Mouse (Mus musculus) limb, embryonic 14.5 days (tissue): ENCODE results near the gene Dbx1. TPM values are rescaled to one million over a fixed set of nuclear protein-coding genes. Genes with fewer than 3 reads are reported as not detected.

ENCODE experiments used
- ATAC-seq: fragments of 200-750 bp; cut with Nextera tagmentation; 2 replicates; pipeline ENCODE4 v1.8.0; 2017; ENCODE audit warnings: low read depth, moderate number of reproducible peaks, moderate TSS enrichment; ENCODE audit not compliant: low FRiP score
- DNase-seq: peaks from one replicate; pipeline ENCODE4 v3.0.0-alpha.2; 2015; ENCODE audit warnings: low spot score
- H3K27ac ChIP-seq: fragments of 300-500 bp; sonication (generic); replicated peaks from 2 replicates; pipeline ENCODE4 v1.5.1; 2014; ENCODE audit warnings: low read depth, mild to moderate bottlenecking, low read length, moderate library complexity, mixed read lengths
- H3K27me3 ChIP-seq: fragments of 300-500 bp; sonication (generic); 2 replicates; pipeline ENCODE4 v1.6.1; 2014; ENCODE audit warnings: low read length, mixed read lengths; ENCODE audit not compliant: control insufficient read depth, insufficient read depth
- H3K36me3 ChIP-seq: fragments of 300-500 bp; sonication (generic); 2 replicates; pipeline ENCODE4 v1.6.1; 2014; ENCODE audit warnings: mild to moderate bottlenecking, low read length, moderate library complexity, mixed read lengths; ENCODE audit not compliant: control insufficient read depth, insufficient read depth
- H3K4me1 ChIP-seq: fragments of 300-500 bp; sonication (generic); 2 replicates; pipeline ENCODE4 v1.6.1; 2014; ENCODE audit warnings: antibody characterized with exemption, low read length, mixed read lengths; ENCODE audit not compliant: control insufficient read depth, insufficient read depth
- H3K4me2 ChIP-seq: fragments of 300-500 bp; sonication (generic); replicated peaks from 2 replicates; pipeline ENCODE4 v1.6.1; 2014; ENCODE audit warnings: low read depth, mild to moderate bottlenecking, low read length, moderate library complexity; ENCODE audit not compliant: severe bottlenecking
- H3K4me3 ChIP-seq: fragments of 300-500 bp; sonication (generic); replicated peaks from 2 replicates; pipeline ENCODE4 v1.5.1; 2014; ENCODE audit warnings: low read length
- H3K9ac ChIP-seq: fragments of 300-500 bp; sonication (generic); 2 replicates; pipeline ENCODE4 v1.6.1; 2014; ENCODE audit warnings: mild to moderate bottlenecking, low read depth, low read length, moderate library complexity; ENCODE audit not compliant: severe bottlenecking
- H3K9me3 ChIP-seq: fragments of 300-500 bp; sonication (generic); 2 replicates; pipeline ENCODE4 v1.6.1; 2016; ENCODE audit warnings: low read length; ENCODE audit not compliant: control insufficient read depth
- POLR2A ChIP-seq: fragments of 200-500 bp; IDR thresholded peaks from 2 replicates; pipeline ENCODE4 v1.8.0; 2012; ENCODE audit warnings: inconsistent platforms, mild to moderate bottlenecking, moderate library complexity, borderline replicate concordance; ENCODE audit not compliant: insufficient read depth, insufficient read length; ENCODE audit errors: extremely low read depth
- WGBS: fragments of 180-500 bp; shearing (Covaris S2); extraction: QIAGEN DNeasy Blood & Tissue Kit; methylation state at CpG from one replicate; pipeline ENCODE4 v1.1.7; 2014; 5-methylcytosine and 5-hydroxymethylcytosine counted together
- polyA plus RNA-seq, 2 experiments: library from polyadenylated mRNA; depleted of rRNA in 1 of 2; stranded (reverse) in 1 of 2; unstranded in 1 of 2; fragments of >200 nt; fragmentation: Nextera tagmentation in 1 of 2; extraction: Ambion mirVana in 1 of 2; gene quantifications; 2 replicates each; pipeline versions ENCODE4 v1.2.1 to v1.2.3; 2012 to 2014

Dbx1 gene
- polyA plus RNA-seq, 2 experiments: 3.4 to 4.3 TPM

DNA sequence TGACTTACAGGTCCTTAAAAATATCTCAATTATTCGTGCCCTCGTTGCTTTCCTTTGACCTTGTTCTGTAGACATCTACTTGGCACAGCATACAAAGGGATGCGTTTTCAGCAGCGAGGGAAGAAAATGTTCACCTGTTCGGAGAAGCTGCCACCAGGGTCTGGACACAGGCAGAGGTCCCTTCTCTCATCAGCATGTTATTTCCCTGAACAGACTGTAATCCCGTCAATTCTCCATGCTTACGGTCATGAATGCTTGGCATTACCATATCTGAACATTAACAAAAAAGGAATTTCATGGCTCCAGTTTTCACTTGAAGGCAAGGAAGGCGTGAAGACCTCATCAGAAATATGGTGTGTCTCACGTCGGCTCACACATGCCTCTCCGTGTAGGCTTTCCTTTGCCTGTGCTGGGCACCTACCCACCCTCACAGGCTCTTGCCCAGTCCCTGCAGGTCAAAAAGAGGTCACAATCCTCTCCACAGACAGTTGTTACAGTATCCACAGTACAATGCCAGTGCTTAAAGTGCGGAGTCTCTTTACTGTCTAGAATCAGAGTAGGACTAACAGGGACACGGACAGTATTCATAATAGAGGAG is 31.7 kb upstream of the Dbx1 start:
- no peak overlapping the region for H3K9ac ChIP-seq
- H3K27ac ChIP-seq: no peak overlapping the region
- 77% methylated on average over 13 of the region's 13 CpGs for WGBS
- peak; percentile 89 for ATAC-seq
- H3K4me2 ChIP-seq: no peak overlapping the region
- H3K4me3 ChIP-seq: no peak overlapping the region
- no peak for TF ChIP-seq POLR2A
- no peaks in the 10 kb centered on the region for H3K9me3 ChIP-seq
- H3K36me3 ChIP-seq: no peaks in the 10 kb centered on the region
- DNase-seq: peak; percentile 23
- H3K27me3 ChIP-seq: no peaks in the 10 kb centered on the region
- no peaks in the 10 kb centered on the region for H3K4me1 ChIP-seq

DNA sequence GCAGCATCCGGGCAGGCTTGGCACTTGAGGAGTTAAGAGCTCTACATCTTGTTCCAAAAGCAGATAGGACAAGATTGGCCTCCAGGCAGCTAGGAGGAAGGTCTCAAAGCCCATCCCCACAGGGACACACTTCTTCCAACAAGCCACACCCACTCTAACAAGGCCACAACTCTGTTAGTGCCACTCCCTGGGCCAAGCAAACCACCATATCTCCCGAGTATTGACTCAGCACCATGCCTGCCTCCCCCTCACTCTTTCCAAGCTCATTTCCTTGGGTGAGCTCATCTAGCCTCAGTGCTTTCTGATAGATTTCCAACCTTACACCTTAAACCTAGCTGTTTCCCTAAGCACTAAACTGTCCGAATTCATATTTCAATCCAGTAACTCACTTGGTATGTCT is 26.9 kb upstream of the Dbx1 start:
- no peak overlapping the region for H3K9ac ChIP-seq
- no peak for TF ChIP-seq POLR2A
- H3K27me3 ChIP-seq: 0 out of 2 replicates have a peak, but pooled peaks cover 7% of the 10 kb centered on the region
- DNase-seq (no peak), ATAC-seq (no peak)
- no peak overlapping the region for H3K27ac ChIP-seq
- WGBS: 86% methylated on average over 3 of the region's 3 CpGs
- H3K4me2 ChIP-seq: no peak overlapping the region
- H3K9me3 ChIP-seq: no peaks in the 10 kb centered on the region
- no peak overlapping the region for H3K4me3 ChIP-seq
- 0 out of 2 replicates have a peak, but pooled peaks cover 4% of the 10 kb centered on the region for H3K4me1 ChIP-seq
- no peaks in the 10 kb centered on the region for H3K36me3 ChIP-seq

DNA sequence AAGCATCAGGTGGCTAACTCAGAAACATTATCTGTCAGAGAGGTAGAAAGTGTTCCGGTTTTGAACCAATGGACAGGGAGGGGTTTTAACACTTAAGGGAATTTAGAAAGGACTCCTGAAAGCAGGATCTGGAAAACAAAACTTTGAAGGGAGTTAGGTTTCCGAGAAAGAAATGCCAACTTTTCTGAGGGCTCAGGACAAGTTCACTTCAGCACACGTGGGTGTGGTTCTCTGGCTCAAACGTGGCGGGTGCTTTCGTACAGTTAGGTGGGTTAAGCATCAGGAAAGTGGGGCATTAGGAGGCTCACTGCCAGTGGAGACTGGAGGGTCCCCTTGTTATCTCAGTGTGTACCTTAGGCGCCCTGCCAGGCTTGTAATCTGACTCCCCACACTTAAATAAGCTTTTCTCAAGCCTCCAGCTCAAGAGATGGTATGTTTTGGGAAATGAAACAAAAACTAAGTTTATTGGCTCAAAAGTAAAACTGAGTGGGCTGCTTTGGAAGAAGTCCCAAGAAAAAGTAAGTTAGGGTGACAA is 25.9 kb upstream of the Dbx1 start:
- Histone ChIP-seq H3K9ac (no peak overlapping the region), H3K9me3 (no peaks in the 10 kb centered on the region), H3K4me1 (0 out of 2 replicates have a peak, but pooled peaks cover 4% of the 10 kb centered on the region), H3K4me3 (peak overlapping the region; percentile 5; the same call in 1 of the 2 replicates), H3K36me3 (no peaks in the 10 kb centered on the region), H3K4me2 (peak overlapping the region; percentile 30; the same call in 1 of the 2 replicates), H3K27me3 (0 out of 2 replicates have a peak, but pooled peaks cover 7% of the 10 kb centered on the region), H3K27ac (no peak overlapping the region)
- TF ChIP-seq POLR2A: no peak
- 6% methylated on average over 7 of the region's 7 CpGs for WGBS
- no peak for ATAC-seq
- no peak for DNase-seq

DNA sequence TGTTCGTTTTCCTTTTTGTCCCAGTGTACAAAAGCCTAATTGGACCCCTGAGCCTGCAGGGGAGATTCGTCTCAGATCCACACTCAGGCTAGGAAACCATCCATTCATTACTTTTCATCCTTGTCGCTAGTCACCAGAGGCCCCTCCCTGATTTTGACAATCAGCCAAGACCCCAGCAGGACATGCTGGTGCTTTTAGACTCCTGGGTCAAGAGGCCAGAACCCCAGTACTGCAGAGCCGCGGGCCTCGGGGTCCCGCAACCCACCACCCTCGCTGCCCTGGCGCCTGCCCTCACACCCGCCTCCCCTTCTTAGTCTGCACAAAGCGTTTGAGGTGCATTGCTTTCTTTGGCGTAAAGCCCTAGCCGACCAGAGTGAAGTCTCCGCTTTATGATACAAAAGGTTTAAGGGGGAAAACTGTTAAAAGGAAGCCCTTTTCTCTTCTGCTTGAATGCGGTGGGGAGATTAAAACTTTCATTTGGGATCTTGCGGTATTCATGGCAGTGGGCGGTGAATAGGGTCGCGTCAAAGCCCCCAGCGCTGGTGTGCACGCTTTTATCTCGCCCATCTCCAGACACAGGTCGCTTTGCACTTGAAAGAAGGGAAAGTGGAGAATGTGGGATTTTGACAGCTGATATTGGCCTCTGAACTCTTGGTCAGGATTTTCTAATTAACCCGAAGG is 25.3 kb upstream of the Dbx1 start:
- Histone ChIP-seq H3K4me2 (peak overlapping the region; percentile 30), H3K4me3 (peak overlapping the region; percentile 5; the same call in 1 of the 2 replicates), H3K4me1 (0 out of 2 replicates have a peak, but pooled peaks cover 4% of the 10 kb centered on the region), H3K9me3 (no peaks in the 10 kb centered on the region), H3K9ac (no peak overlapping the region), H3K36me3 (no peaks in the 10 kb centered on the region), H3K27me3 (0 out of 2 replicates have a peak, but pooled peaks cover 7% of the 10 kb centered on the region), H3K27ac (no peak overlapping the region)
- no peak for ATAC-seq
- no peak for TF ChIP-seq POLR2A
- no peak for DNase-seq
- 2% methylated on average over 24 of the region's 24 CpGs for WGBS

GRCm38 (mm10) chr7:49640709-49641305 is 4.2 kb upstream of the Dbx1 start:
- Histone ChIP-seq H3K4me3 (no peak overlapping the region), H3K9me3 (no peaks in the 10 kb centered on the region), H3K27me3 (peaks cover 62% of the 10 kb centered on the region), H3K4me2 (no peak overlapping the region), H3K27ac (no peak overlapping the region), H3K36me3 (no peaks in the 10 kb centered on the region), H3K4me1 (peaks cover 3% of the 10 kb centered on the region; the same call in 1 of the 2 replicates), H3K9ac (no peak overlapping the region)
- 19% methylated on average over 3 of the region's 3 CpGs for WGBS
- no peak for TF ChIP-seq POLR2A
- DNase-seq: no peak
- no peak for ATAC-seq
